Mouse (Mus musculus) limb, embryonic 11.5 days (tissue): ENCODE measurements at regions not wholly inside any gene's neighbourhood (a gene's known extent, or its start where the extent isn't known, plus 50 kb on each side); places are given as distances from the start of the nearest gene placed in this dataset.

Experiments used
- ATAC-seq: fragments of 200-750 bp; cut with Nextera tagmentation; 2 replicates; pipeline ENCODE4 v1.8.0; 2017; ENCODE audit warnings: low read depth; ENCODE audit not compliant: insufficient number of reproducible peaks, low FRiP score, low TSS enrichment
- DNase-seq: peaks from one replicate; pipeline ENCODE4 v3.0.0-alpha.2; 2015; ENCODE audit warnings: low spot score
- H3K27ac ChIP-seq: fragments of 300-500 bp; sonication (generic); replicated peaks from 2 replicates; pipeline ENCODE4 v1.5.1; 2014; ENCODE audit warnings: low read depth, mild to moderate bottlenecking, low read length
- H3K27me3 ChIP-seq: fragments of 300-500 bp; sonication (generic); 2 replicates; pipeline ENCODE4 v1.6.1; 2014; ENCODE audit warnings: mild to moderate bottlenecking, low read length, mixed read lengths; ENCODE audit not compliant: control insufficient read depth, insufficient read depth
- H3K36me3 ChIP-seq: fragments of 300-500 bp; sonication (generic); 2 replicates; pipeline ENCODE4 v1.6.1; 2014; ENCODE audit warnings: mild to moderate bottlenecking, low read length, moderate library complexity, mixed read lengths; ENCODE audit not compliant: control insufficient read depth, insufficient read depth
- H3K4me1 ChIP-seq: fragments of 300-500 bp; sonication (generic); 2 replicates; pipeline ENCODE4 v1.6.1; 2014; ENCODE audit warnings: low read length, mixed read lengths; ENCODE audit not compliant: control insufficient read depth, insufficient read depth
- H3K4me2 ChIP-seq: fragments of 300-500 bp; sonication (generic); 2 replicates; pipeline ENCODE4 v1.6.1; 2014; ENCODE audit warnings: low read depth, mild to moderate bottlenecking, moderate library complexity; ENCODE audit not compliant: severe bottlenecking
- H3K4me3 ChIP-seq: fragments of 300-500 bp; sonication (generic); 2 replicates; pipeline ENCODE4 v1.5.1; 2014; ENCODE audit warnings: low read depth, low read length
- H3K9ac ChIP-seq: fragments of 300-500 bp; sonication (generic); 2 replicates; pipeline ENCODE4 v1.6.1; 2014; ENCODE audit warnings: mild to moderate bottlenecking, low read length
- H3K9me3 ChIP-seq: fragments of 300-500 bp; sonication (generic); 2 replicates; pipeline ENCODE4 v1.6.1; 2016; ENCODE audit warnings: low read length; ENCODE audit not compliant: control insufficient read depth
- WGBS: fragments of 180-500 bp; shearing (Covaris S2); extraction: QIAGEN DNeasy Blood & Tissue Kit; methylation state at CpG from one replicate; pipeline ENCODE4 v1.1.7; 2014; 5-methylcytosine and 5-hydroxymethylcytosine counted together

- Histone ChIP-seq H3K4me2 (no peak overlapping the region), H3K27ac (no peak overlapping the region), H3K9ac (no peak overlapping the region), H3K4me3 (no peak overlapping the region), H3K36me3 (no peaks in the 10 kb centered on the region), H3K4me1 (no peaks in the 10 kb centered on the region), H3K9me3 (no peaks in the 10 kb centered on the region), H3K27me3 (no peaks in the 10 kb centered on the region)
- 87% methylated on average over 9 of the region's 9 CpGs for WGBS
- no peak for DNase-seq
- ATAC-seq: no peak
Measured at GRCm38 (mm10) chr10:95015298-95015951, 70.8 kb upstream of the Plxnc1 start.

GRCm38 (mm10) chr10:95013946-95014345, 69.3 kb upstream of the Plxnc1 start:
- WGBS: 83% methylated on average over 4 of the region's 4 CpGs
- H3K27me3 ChIP-seq: no peaks in the 10 kb centered on the region
- ATAC-seq (no peak), DNase-seq (no peak)
- no peaks in the 10 kb centered on the region for H3K36me3 ChIP-seq
- no peak overlapping the region for H3K4me2 ChIP-seq
- no peaks in the 10 kb centered on the region for H3K9me3 ChIP-seq
- no peak overlapping the region for H3K27ac ChIP-seq
- no peak overlapping the region for H3K9ac ChIP-seq
- no peaks in the 10 kb centered on the region for H3K4me1 ChIP-seq
- H3K4me3 ChIP-seq: no peak overlapping the region

GRCm38 (mm10) chr10:95013213-95013915, 68.7 kb upstream of the Plxnc1 start:
- H3K4me3 ChIP-seq: no peak overlapping the region
- H3K27me3 ChIP-seq: no peaks in the 10 kb centered on the region
- no peaks in the 10 kb centered on the region for H3K4me1 ChIP-seq
- no peak overlapping the region for H3K4me2 ChIP-seq
- DNase-seq (no peak), ATAC-seq (no peak)
- H3K9ac ChIP-seq: no peak overlapping the region
- no peaks in the 10 kb centered on the region for H3K36me3 ChIP-seq
- WGBS: 90% methylated on average over 11 of the region's 11 CpGs
- H3K9me3 ChIP-seq: no peaks in the 10 kb centered on the region
- no peak overlapping the region for H3K27ac ChIP-seq

GRCm38 (mm10) chr10:95010333-95010732, 65.7 kb upstream of the Plxnc1 start:
- Histone ChIP-seq H3K9ac (no peak overlapping the region), H3K9me3 (no peaks in the 10 kb centered on the region), H3K27me3 (no peaks in the 10 kb centered on the region), H3K36me3 (no peaks in the 10 kb centered on the region), H3K4me1 (no peaks in the 10 kb centered on the region), H3K27ac (no peak overlapping the region), H3K4me2 (no peak overlapping the region), H3K4me3 (no peak overlapping the region)
- no peak for DNase-seq
- no peak for ATAC-seq
- WGBS: 96% methylated on average over 6 of the region's 6 CpGs

GRCm38 (mm10) chr10:95009081-95009480, 64.4 kb upstream of the Plxnc1 start:
- no peaks in the 10 kb centered on the region for H3K36me3 ChIP-seq
- no peak for ATAC-seq
- H3K4me3 ChIP-seq: no peak overlapping the region
- H3K4me1 ChIP-seq: no peaks in the 10 kb centered on the region
- no peak for DNase-seq
- H3K9ac ChIP-seq: no peak overlapping the region
- no peak overlapping the region for H3K4me2 ChIP-seq
- no peaks in the 10 kb centered on the region for H3K9me3 ChIP-seq
- H3K27ac ChIP-seq: no peak overlapping the region
- WGBS: 89% methylated on average over 1 of the region's 1 CpGs
- H3K27me3 ChIP-seq: no peaks in the 10 kb centered on the region

- Histone ChIP-seq H3K36me3 (no peaks in the 10 kb centered on the region), H3K4me2 (no peak overlapping the region), H3K27me3 (no peaks in the 10 kb centered on the region), H3K4me1 (no peaks in the 10 kb centered on the region), H3K4me3 (no peak overlapping the region), H3K9ac (no peak overlapping the region), H3K9me3 (no peaks in the 10 kb centered on the region), H3K27ac (no peak overlapping the region)
- ATAC-seq (no peak), DNase-seq (no peak)
- 81% methylated on average over 9 of the region's 9 CpGs for WGBS
Measured at GRCm38 (mm10) chr10:95004065-95004763, 59.6 kb upstream of the Plxnc1 start.

- H3K27me3 ChIP-seq: no peaks in the 10 kb centered on the region
- no peak for ATAC-seq
- H3K4me2 ChIP-seq: no peak overlapping the region
- H3K4me1 ChIP-seq: no peaks in the 10 kb centered on the region
- no peaks in the 10 kb centered on the region for H3K9me3 ChIP-seq
- H3K4me3 ChIP-seq: no peak overlapping the region
- 96% methylated on average over 7 of the region's 7 CpGs for WGBS
- no peak overlapping the region for H3K9ac ChIP-seq
- no peak overlapping the region for H3K27ac ChIP-seq
- DNase-seq: no peak
- no peaks in the 10 kb centered on the region for H3K36me3 ChIP-seq
Measured at GRCm38 (mm10) chr10:95003621-95004020, 59.0 kb upstream of the Plxnc1 start.

- Histone ChIP-seq H3K27me3 (no peaks in the 10 kb centered on the region), H3K27ac (no peak overlapping the region), H3K4me2 (no peak overlapping the region), H3K4me1 (no peaks in the 10 kb centered on the region), H3K4me3 (no peak overlapping the region), H3K9ac (no peak overlapping the region), H3K9me3 (no peaks in the 10 kb centered on the region), H3K36me3 (no peaks in the 10 kb centered on the region)
- DNase-seq (no peak), ATAC-seq (no peak)
- WGBS: 64% methylated on average over 6 of the region's 6 CpGs
Measured at GRCm38 (mm10) chr10:95001650-95002049, 57.0 kb upstream of the Plxnc1 start.
